Mouse (Mus musculus) liver, adult 2 months (tissue): ENCODE measurements at regions not wholly inside any gene's neighbourhood (a gene's known extent, or its start where the extent isn't known, plus 50 kb on each side); places are given as distances from the start of the nearest gene placed in this dataset.

Experiments used
- CTCF ChIP-seq: fragments of 200-500 bp; IDR thresholded peaks from 2 replicates; pipeline ENCODE4 v1.5.1; 2011; ENCODE audit warnings: low read depth, low read length, control low read depth
- POLR2A ChIP-seq: fragments of 200-500 bp; IDR thresholded peaks from 2 replicates; pipeline ENCODE4 v1.6.1; 2011; ENCODE audit warnings: low read length, control low read depth; ENCODE audit not compliant: insufficient read depth; ENCODE audit errors: extremely low read depth

DNA sequence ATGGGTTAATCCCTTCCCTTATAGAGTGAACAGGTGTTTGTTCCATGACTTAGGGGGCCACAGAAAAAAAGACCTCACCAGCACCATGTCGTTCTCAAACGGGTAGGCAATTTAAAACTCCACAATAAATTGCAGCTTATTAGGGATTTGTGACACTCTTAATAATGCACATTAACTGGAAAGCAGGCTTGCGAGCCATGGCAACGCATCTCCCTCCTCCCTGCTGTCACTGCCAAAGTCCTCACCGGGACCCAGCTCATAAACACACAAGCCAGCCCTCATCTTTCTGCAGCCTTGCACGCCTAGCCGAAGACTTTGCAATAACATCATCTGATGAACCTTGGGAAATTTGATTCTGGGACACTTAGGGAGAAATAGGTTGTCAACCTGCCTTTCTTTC, 152.3 kb upstream of the Dio3 start:
- TF ChIP-seq POLR2A = no peak
- TF ChIP-seq CTCF = no peak
